Mouse (Mus musculus) left cerebral cortex, postnatal 10 days (tissue): ENCODE measurements around the gene Zdhhc22. TPM values are rescaled to one million over a fixed set of nuclear protein-coding genes. Genes with fewer than 3 reads are reported as not detected.

ENCODE experiments used
- DNase-seq, 2 experiments: peaks; one replicate each; pipeline ENCODE4 v3.0.0; 2021 to 2022; ENCODE audit warnings: low spot score in 2 of 2, mixed read lengths in 1 of 2; ENCODE audit errors: extremely low spot score in 1 of 2
- intact Hi-C: fragments of 180-260 bp; cut with DNase I; formaldehyde crosslinking; loops from one replicate; pipeline ENCODE4 v1.15.1; 2025
- total RNA-seq, 2 experiments: library from RNA; stranded (reverse); gene quantifications; 2 replicates each; pipeline ENCODE4 v1.2.3; 2021

Gene Zdhhc22
- total RNA-seq = 10 to 100 TPM; 45.0 to 47.8 TPM

DNA sequence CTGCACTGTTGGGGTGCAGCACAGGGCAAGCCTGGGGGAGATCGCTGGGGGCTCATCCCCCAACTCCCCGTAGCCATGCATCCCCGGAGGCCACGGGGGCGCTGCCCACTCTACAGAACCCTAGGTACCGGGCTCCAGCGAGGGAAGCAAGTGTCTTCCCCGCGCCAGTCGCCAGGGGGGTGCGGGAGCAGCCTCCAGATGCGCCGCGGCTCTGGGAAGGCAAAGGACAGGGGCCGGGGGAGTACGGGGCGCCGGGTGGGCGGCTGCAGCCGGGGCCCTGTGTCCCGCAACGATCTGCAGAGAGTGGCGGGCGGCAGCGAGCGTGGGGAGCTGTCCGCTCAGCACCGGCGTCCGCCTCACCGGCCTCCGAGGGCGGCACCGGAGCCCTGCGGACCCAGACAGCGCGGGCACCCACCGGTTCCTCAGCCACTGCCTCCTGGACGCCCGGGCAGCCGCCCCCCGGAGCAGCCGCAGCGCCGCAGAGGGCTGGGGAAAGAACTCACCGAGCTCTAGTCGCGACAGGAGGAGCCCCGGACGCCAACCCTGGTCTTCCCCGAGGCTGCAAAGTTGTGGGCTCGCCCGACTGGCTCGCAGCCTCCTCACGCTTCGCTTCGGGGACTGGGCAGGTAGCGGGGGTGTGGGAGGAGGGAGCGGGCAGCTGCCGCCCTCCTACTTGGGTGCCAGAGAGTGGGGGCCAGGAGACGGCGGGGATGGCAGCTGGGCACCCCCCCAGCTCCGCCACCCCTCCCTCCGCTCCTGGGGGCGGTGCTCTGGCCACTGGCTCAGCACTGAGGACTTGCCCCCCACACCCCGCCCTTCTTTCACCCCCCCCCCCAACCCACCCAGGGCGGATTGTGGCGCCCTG is at the start of gene Zdhhc22:
Gene Zdhhc22, minus strand, starts transcription at position 541 of the 865 bp plus-strand sequence.
- intact Hi-C loops = no loop called here
- peak in 1 of 2 experiments; percentile 71 for DNase-seq

DNA sequence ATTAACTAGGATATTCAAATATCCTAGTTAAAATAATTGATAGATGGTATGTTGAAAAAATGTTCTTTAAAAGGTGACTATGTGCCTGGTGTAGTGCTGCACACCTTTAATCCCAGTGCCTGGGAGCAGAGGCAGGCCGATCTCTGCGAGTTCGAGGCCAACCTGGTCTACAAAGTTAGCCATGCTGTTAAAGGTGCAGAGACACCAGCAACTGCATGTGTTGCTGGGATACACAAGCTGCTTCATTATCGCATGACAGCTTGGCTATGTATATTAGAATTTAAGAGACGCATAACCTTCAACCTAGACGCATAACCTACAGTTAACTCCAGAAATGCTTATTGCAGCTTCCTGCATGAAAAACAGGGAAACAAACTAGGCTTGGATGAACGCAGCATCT is 46.4 kb upstream of the Zdhhc22 start:
- no peak for DNase-seq
- intact Hi-C loops = no loop called here

DNA sequence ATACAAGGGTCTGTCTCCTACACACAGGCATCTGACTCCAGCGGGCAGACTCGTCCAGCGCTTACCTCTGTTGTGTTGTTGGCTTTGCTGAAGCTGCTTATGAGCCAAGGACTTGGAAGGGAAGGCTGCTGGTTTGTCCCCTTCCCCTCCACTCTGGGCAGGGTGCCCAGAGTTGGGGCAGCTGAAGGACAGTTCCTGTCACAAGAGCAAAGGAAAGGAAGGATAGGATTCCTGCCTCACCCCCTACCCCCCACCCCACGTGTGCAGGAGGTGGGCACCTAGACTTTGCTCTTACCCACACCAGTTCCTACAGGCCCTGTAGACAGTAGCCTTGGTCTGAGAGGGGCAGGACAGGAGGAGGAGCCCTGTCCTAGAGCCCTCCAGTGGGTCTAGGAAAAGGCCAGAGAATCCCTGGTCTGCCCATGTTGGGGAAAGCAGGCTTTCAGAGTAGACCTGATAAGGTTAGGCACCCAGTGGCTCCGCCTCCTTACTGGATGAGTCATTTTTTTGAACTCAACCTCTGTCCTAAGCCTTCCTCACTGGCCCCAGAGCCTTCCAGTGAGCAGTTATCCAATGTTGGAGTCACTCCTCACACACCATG is 41.0 kb upstream of the Zdhhc22 start:
- peak in 1 of 2 experiments; percentile 26 for DNase-seq
- intact Hi-C loops = no loop called here

DNA sequence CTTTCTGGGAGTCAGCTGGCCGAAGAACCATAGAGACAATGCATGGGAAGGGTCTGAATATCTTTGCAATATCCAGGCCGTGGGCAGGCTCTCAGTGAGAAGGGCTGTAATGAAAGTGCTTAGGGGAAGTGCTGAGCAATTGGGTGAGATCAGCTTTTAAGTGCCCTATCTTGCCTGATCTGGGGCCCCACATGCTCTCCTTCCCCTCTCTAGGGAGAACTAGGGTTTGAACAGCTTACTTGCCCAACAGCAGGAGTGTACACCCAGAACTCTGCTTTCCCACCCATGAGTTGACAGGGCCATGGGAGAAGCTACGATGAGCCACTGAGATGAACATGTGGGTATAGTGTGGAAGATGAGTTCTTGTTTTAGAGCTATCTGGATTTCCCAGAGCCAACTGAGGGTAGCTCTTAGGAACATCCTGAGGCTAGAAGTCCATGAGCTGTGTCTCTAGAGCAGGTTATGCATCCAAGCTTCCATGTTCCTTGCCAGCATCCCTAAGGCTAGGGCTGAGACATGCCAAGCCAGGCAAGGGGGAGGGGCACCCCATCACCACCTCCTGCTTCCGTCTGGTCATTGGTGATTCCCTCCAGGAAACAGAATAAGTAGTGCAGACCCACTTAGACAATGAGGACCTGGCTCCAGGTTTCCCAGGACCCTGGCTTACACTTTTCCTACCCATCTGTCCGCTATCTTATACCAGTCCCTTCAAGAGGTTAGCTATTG is 39.2 kb upstream of the Zdhhc22 start:
- DNase-seq = no peak
- intact Hi-C loops = no loop called here

DNA sequence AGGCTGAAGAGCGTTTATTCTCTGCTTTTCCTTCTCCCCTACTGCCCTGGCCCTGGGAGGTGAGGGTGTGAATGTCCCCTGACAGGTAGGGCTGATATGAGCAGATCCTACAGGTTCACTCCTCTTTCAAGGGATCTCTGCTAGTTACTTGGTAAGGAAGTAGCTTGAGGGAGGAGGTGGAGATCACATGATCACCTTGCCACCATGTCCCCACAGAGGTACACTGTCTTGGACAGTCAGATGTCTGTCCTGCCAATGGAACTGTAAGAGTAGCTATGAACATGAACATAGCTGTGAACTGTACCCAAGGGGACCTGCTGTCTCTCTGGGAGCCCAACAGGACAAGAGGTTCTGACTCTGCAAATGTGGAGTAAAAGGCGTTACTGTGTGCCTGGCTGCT is 37.8 kb upstream of the Zdhhc22 start:
- intact Hi-C loops = no loop called here
- DNase-seq = no peak

DNA sequence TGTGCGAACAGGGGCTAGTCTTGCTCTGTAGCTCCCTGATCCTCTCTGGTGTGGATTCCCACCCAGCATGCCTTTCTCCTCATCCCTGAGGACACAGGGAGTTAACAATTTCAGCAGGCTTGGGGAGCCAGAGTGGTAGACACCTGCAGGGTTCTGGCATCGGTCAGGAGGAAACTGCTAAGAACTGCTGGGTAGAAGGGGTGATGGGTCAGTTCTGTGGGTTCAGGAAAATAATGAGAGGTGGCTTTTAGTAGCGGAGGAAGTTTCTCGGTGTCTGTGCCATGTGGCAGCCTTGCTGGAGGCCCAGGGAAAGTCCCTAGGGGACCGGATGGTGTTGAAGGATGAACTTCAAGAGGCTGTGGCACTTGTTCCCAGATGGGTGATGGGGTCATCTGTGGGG is 37.2 kb upstream of the Zdhhc22 start:
- no peak for DNase-seq
- intact Hi-C loops = no loop called here

DNA sequence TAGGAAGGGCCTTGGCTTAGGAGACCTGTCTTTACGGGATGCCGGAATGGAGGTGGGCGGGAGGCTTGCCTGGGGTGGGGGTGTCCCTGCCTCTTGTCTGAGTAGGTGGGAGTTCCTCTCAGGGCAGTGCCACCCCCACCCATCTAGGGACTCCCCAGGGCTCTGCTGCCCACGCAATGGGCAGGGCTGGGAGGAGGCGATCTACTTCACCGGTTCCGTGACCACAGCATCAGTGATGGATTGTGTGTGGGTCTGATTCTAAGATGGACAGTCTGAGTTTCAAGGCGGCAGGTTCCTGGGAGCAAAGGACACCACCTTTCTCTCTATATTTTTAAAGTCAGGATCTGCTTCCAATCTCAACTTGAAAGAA is 36.6 kb upstream of the Zdhhc22 start:
- intact Hi-C loops = no loop called here
- DNase-seq = peak in 1 of 2 experiments; percentile 45

DNA sequence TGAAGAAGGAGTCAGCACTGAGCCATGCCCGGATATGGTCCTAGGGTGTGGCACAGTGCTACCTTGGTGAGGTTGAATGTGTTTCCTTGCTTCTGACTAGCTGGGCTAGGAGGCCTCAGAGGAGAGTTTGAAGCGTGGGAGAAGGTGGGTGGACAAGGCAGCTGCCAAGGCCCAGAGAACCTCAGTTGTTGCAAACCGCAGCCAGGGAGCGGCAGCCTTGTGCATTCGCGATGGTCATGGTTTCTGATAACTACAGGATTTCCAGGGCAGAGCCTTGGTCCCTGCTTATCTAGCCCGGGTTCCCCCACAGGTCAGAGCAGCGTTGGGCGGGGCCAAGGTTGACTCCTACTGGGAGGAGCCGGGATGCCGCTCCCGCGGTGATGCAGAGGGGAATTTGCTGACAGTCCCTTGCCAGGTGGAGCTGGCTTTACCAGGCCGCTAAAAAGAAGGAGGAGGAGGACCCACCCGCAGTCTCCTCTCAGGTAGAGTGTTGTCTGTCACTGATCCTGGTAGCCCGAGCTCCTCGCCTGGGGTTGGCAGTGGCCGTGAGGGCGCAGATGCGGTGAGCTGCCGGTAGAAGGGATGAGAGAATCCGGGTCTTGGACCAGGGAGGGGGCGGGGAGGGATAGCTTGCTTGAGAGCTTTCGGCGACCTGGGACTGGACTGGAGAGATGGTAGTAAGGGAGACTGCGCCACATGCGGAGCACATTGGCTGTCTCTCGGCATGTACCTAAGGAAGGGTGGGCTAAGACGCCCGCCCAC is 36.1 kb upstream of the Zdhhc22 start:
- intact Hi-C loops = no loop called here

DNA sequence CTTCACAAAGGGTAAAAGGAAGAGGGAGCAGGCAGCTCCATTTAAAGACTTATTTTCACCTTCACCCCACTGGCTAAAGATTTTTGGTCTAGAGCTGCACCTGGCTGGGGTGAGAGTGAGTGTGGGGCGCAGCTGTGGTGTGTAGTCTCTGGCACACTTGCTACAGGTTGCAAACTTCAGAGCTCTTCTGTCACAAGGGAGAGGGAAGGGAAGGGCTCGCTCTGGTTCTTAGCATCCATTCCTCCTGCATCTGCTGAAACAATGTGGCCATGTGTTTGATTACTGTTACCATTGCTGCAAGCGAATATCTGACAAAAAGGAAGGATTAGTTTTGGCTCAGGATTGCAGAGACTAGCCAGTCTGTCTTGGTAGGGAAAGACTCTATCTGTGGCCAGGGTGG is 33.2 kb upstream of the Zdhhc22 start:
- no peak for DNase-seq

More for the DNA sequence above, 36.1 kb upstream of the Zdhhc22 start:
- peak in 1 of 2 experiments; percentile 71 for DNase-seq

DNA sequence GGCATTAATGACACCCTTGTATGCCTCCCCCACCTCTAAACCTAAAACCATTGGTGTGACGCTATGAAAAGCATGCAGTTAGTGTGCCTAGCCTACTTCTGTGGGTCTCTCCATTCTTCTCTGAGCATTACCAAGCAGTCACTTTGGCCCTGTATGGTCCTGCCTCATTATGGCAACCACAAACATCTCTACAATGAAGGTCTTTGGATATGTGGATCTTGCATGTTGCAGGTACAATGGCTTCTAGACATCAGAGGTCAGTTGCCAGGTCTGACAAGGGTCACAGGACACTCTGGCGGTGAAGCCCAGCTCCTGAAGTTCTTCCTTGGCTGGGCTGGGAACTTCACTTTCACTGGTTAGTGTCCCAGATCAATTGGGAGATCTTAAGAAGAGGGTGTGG is 31.8 kb upstream of the Zdhhc22 start:
- intact Hi-C loops = no loop called here

More for the DNA sequence above, 33.2 kb upstream of the Zdhhc22 start:
- intact Hi-C loops = no loop called here

DNA sequence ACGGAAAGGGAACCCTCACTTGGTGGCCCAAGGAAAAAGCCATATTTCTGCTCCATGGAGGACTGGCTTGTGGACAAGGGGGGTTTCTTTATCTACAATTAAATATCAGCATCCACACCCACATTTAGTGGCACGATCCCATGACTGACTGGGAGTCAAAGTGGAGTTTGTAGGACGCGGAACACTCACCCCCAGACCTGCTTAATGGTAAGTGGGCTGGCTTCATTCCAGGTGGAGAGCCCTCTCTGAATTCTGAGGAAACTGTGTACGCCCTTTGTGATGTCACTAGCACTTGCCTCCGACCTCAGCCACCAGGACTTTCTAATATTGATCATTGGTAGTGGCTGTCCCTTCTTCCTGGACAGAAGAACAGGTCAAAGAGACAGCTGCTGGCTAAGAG is 30.8 kb upstream of the Zdhhc22 start, which contains the start of gene Tmem63c:
Gene Tmem63c, plus strand, starts transcription at position 301 of the 400 bp plus-strand sequence.
- no peak for DNase-seq
- intact Hi-C loops = no loop called here

More for the DNA sequence above, 31.8 kb upstream of the Zdhhc22 start:
- DNase-seq = no peak

DNA sequence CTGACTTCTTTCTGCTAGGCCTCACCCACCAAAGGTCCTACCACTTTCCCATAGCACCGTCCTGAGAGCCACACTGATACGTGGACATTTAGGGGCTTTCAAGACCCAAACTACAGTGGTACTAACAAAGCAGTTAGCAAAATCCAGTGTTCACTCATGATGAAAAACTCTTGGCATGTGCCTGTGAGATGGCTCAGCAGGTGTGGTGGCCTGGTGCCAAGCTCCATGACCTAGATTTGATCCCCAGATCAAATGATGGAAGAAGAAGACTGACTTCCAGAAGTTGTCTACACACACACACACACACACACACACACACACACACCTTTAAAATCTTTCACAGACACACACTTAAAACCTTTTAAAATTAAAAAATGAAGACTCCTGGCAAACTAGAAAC is 28.5 kb upstream of the Zdhhc22 start:
- intact Hi-C loops = no loop called here
- no peak for DNase-seq

DNA sequence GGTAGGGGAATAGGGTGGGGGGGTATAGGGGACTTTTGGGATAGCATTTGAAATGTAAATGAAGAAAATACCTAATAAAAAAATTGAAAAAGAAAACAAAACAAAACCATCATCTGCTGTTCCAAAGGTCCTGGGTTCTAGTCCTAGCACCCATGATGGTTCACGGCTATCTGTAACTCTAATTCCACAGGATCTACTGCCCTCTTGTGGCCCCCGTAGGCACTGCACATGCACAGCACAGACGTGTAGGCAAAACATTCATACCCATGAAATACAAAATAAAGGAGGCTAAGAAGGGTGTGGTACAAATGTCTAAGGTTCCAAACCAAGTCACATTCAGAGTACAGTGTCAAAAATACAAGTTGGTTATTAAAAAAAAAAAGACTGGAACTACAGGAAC is 26.8 kb upstream of the Zdhhc22 start:
- DNase-seq = no peak
- intact Hi-C loops = no loop called here

DNA sequence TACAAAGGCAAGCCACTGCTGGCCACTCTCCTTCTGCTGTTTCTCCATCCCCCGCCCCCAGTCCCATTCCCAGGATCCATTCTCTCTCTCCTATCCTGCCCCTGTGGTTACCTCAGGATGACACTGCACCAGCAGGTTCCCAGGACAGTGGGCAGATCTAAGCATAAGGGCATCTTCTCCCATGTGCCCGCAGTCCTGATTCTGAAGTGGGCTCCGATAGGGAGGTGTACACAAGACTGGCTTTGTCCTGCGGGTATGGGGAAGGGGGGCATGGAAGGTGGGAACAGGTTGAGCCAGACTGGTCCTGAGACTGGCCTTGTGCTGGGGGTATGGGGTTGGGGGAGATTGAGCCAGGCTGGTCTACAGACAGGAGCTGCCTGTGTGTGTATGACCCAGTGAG is 14.4 kb upstream of the Zdhhc22 start:
- DNase-seq = no peak

DNA sequence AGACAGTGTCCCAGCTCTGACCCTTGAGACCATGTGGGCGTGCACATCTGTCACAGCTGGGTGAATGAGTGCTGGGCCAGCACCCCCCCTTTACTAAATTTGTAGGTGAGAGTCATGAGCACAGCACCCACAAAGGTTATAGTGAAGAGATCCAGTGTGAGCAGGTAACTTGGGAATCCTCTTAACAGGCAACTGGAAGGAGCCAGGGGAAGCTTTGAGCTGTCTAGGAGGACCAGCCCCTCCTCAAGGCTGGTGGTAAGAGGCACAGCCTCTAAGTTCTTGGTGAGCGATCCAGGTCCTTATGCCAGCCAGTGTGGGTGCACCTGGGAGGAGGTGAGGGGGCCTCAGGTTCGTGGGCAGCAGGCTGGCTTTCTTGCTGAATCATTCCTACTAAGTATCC is 13.4 kb upstream of the Zdhhc22 start:
- intact Hi-C loops = no loop called here
- no peak for DNase-seq

More for the DNA sequence above, 14.4 kb upstream of the Zdhhc22 start:
- intact Hi-C loops = no loop called here

DNA sequence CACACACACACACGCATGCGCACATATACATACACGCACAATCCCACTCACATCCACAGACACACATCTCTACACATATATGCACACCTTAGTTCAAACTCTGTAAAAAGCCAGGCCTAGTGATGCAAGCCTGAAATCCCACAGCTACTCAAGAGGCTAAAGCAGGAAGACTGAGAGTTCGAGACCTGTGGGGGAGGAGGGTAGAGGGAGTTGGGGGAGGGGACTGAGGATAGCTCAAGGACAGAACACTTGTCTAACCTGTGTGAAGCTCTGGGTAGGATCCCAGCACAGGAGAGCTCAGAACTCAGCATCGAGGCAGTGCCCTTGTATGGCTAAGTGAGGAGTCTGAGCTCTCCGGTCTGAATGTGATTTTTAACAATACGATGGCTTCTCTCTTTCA is 12.6 kb upstream of the Zdhhc22 start:
- DNase-seq = no peak
- intact Hi-C loops = no loop called here

DNA sequence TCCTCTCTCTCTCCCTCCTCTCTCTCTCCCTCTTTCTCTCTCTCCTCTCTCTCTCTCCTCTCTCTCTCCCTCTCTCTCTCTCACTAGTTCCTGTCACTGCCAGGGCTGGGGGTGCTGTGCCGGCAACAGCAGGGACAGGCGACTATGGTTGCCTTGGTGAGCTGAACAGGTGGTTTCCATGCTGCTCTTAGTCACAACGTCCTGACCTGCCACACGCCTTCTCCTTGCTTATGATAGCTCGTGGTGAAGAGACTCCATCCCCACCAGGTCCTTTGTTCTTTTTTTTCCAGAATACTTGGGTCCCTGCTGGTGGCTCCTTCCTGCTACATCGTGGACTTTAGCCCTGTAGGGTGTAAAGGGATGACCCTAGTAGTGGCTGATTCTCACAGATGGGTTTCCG is 12.0 kb upstream of the Zdhhc22 start:
- no peak for DNase-seq
- intact Hi-C loops = no loop called here

DNA sequence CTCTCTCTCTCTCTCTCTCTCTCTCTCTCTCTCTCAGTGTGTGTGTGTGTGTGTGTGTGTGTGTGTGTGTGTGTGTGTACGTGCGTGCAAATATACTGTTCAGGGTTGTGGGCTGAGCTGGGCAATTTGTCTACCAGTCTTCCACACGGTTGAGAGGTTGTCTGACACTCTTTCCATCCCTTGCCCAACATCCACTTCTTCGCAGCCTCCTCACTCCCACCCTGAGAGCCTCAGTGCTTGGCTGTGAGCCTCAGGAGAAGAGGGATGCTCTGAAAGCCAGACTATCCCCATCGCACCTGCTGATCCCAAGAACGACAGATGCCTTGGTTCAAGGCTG is 10.6 kb upstream of the Zdhhc22 start:
- DNase-seq = no peak
- intact Hi-C loops = loop anchor here (2.0 kb wide), 1 partner anchor 52 kb away; no protein-coding TSS in a partner anchor
